Mouse (Mus musculus): Measurements from ENCODE around the gene 1700018F24Rik.

DNA sequence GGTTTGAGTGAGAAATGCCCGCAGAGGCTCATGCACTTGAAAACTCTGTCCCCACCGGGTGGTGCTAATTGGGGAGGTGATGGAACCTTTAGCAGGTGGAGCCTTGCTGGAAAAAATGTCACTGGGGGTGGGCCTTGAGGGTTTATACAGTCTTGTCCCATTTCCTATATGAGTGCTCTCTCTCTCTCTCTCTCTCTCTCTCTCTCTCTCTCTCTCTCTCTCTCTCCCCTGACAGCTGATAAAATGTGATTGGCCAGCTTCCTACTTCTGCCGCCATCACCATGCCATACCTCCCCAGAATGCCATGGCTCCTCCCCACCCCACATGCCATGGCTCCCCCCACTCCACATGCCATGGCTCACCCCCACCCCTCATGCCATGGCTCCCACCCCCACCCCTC, 32.3 kb downstream of the 1700018F24Rik start:
- no peak for TF ChIP-seq POLR2A (IDR thresholded peaks at IDR 0.05; ENCODE audit: borderline replicate concordance, extremely low read depth, low read depth, low read length)
- no peak for TF ChIP-seq CTCF (IDR thresholded peaks at IDR 0.05; ENCODE audit: insufficient read depth, low read length)

Data from lung, adult 2 months (tissue).